Mouse (Mus musculus): Measurements from ENCODE around the gene Dlg2.

Dlg2 gene

GRCm38 (mm10) chr7:92184371-92185059 is 1708.0 kb downstream of the Dlg2 start:
- in situ Hi-C loops (cut with MboI; ENCODE audit: low pct_unique_long_range_greater_than_20kb in 1 of 2, low sequenced_read_pairs in 2 of 2, unreplicated experiment in 1 of 2): no loop called here

DNA sequence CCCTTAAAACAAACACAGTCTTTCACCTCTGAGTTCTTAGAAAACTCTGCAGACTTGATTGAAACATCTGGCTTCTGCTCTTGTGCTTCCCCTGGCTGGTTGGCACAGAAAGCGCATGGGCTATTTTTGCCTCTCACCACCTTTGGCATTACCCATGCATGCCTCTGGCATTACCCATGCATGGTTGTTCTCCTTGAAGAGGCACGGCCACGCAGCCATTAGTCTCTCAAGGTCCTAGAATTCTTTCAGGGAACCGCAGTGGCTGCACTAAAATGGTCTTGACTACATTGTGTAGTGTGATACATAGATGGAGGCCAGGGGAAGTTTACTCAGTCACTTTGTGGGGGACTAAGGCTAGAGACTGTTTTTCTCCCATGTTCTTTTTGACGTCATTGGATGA is 1709.9 kb downstream of the Dlg2 start:
- in situ Hi-C loops (cut with MboI; ENCODE audit: low pct_unique_long_range_greater_than_20kb in 1 of 2, low sequenced_read_pairs in 2 of 2, unreplicated experiment in 1 of 2): no loop called here

- in situ Hi-C loops (cut with MboI; ENCODE audit: low pct_unique_long_range_greater_than_20kb in 1 of 2, low sequenced_read_pairs in 2 of 2, unreplicated experiment in 1 of 2): no loop called here
Measured at GRCm38 (mm10) chr7:92189149-92189548, 1712.7 kb downstream of the Dlg2 start.

DNA sequence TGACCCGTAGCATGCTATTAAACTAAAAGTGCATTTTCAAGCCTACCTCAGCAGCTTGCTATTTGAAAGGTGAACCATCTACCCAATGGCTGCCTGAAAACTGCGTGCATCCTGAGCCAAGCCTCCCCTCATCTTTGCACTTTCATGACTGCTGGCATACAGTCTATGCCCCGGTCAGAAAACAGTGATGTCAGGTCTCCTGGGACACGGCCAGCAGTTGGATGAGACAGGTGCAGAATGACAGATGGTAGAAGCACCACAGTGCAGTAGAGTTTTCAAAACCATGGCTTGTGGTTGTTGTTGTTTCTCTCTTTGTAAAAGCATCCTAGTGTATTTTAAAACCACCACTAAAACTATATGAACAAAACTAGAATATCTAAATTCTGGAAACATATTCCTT is 1719.5 kb downstream of the Dlg2 start:
- in situ Hi-C loops (cut with MboI; ENCODE audit: low pct_unique_long_range_greater_than_20kb in 1 of 2, low sequenced_read_pairs in 2 of 2, unreplicated experiment in 1 of 2): no loop called here

DNA sequence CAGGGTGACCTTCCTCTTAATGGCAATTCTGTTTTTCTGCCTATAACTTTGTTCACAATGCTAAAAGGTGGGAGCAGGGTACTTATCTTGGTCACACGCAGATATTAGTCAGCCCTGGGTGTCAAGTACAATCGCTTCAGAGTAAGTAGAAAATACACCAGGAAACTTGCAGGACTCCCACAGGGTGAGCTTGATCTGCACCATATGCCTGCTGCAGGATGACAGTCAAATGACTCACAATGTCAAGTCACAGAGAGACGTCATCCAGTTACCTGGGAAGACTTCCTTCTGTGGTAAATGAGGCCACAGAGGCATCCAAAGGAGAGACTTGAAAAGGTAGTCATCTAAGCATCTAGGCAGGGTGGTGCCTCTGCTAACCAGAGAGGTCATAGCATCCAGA is 1721.1 kb downstream of the Dlg2 start:
- in situ Hi-C loops (cut with MboI; ENCODE audit: low pct_unique_long_range_greater_than_20kb in 1 of 2, low sequenced_read_pairs in 2 of 2, unreplicated experiment in 1 of 2): no loop called here

GRCm38 (mm10) chr7:92199131-92199530 is 1722.7 kb downstream of the Dlg2 start:
- in situ Hi-C loops (cut with MboI; ENCODE audit: low pct_unique_long_range_greater_than_20kb in 1 of 2, low sequenced_read_pairs in 2 of 2, unreplicated experiment in 1 of 2): no loop called here

DNA sequence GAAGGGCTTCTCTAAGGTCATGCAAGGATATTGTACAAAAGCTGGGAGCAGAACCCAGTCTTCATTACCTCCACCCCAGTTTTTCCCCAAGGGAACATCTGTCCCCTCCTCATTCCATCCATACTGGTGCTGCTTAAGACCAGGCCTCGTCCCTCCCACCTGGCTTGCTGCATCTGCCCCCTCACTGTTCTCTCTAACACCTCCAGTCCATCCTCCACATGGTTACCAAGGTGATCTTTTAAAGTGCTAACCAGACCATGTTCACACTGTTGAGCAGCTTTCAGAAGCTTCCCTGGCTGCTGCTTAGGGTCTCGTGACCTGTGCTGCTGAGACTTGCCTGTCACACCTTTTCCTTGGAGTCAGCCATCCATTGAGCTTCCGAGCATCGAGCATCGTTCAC is 1734.2 kb downstream of the Dlg2 start:
- in situ Hi-C loops (cut with MboI; ENCODE audit: low pct_unique_long_range_greater_than_20kb in 1 of 2, low sequenced_read_pairs in 2 of 2, unreplicated experiment in 1 of 2): no loop called here

GRCm38 (mm10) chr7:92213751-92214150 is 1737.3 kb downstream of the Dlg2 start:
- in situ Hi-C loops (cut with MboI; ENCODE audit: low pct_unique_long_range_greater_than_20kb in 1 of 2, low sequenced_read_pairs in 2 of 2, unreplicated experiment in 1 of 2): no loop called here

DNA sequence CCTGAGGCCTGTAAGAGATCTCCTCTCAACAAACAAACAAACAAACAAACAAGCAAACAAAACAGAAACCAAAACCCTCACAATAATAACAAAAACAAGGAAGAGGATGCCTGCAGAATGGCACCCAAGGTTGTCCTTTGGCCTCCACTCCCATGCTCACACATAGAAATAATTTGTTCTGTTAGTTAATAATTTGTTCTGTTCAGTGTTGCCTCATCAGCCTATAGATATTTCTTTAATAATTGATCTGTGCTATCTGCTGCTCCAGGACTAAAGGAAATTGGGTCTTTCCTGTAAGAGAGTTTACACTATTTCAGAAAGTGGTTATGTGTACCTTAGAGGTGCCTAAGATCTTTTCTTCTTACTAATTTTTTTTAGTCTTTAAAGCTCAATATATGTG is 1741.7 kb downstream of the Dlg2 start:
- in situ Hi-C loops (cut with MboI; ENCODE audit: low pct_unique_long_range_greater_than_20kb in 1 of 2, low sequenced_read_pairs in 2 of 2, unreplicated experiment in 1 of 2): no loop called here

- in situ Hi-C loops (cut with MboI; ENCODE audit: low pct_unique_long_range_greater_than_20kb in 1 of 2, low sequenced_read_pairs in 2 of 2, unreplicated experiment in 1 of 2): no loop called here
Measured at GRCm38 (mm10) chr7:92220619-92221018, 1744.1 kb downstream of the Dlg2 start.

DNA sequence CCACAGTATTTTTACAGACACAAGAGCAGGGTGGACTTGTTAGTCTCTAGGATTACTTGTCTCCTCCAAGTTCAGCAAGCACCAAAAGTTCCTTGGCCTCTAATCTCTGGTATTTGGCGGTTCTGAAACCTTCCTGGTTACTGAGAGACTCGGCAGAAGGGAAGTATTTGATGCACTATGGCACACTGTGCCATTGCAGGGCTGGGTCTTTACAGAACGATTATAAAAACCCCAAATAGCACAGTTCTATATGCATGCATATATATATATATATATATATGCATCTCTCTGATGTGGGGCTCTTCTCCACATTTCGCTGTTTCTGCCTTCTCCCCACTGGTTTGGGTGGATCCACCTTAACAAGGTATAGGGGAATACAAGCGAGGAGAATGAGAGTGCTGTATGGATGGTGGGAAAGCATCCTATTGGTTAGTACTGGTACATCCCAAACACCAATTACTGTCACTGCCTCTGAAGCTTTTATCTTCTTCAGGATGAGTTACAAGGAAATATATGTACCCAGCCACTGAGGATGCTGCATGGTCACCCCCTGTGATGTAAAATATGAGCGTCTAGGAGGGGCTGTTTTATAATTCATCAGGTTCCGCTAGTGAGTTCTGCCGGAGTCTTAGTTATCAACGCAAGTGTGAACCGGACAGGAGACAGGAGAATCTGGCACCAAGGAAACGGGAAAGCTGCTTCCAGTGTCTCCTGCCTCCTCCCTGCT is 1758.2 kb downstream of the Dlg2 start:
- in situ Hi-C loops (cut with MboI; ENCODE audit: low pct_unique_long_range_greater_than_20kb in 1 of 2, low sequenced_read_pairs in 2 of 2, unreplicated experiment in 1 of 2): no loop called here

- in situ Hi-C loops (cut with MboI; ENCODE audit: low pct_unique_long_range_greater_than_20kb in 1 of 2, low sequenced_read_pairs in 2 of 2, unreplicated experiment in 1 of 2): no loop called here
Measured at GRCm38 (mm10) chr7:92235541-92236031, 1759.1 kb downstream of the Dlg2 start.

DNA sequence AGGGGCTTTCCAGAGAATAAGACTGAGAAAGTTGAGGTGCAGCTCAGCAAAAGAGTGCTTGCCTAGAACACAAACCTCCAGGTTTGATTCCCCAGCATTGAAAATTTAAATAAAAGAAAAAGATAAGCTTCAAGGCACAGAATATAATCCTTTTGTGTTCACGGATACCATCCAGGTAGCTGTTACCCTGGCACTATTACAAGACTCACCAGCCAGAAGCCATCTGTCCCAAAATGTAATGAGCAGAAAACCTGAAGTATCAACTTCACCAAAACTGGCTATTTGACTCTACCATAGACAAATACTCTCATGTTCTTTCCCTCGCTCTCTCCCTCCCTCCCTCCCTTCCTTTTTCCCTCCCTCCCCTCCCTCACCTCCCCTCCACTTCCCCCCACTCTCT is 1764.4 kb downstream of the Dlg2 start:
- in situ Hi-C loops (cut with MboI; ENCODE audit: low pct_unique_long_range_greater_than_20kb in 1 of 2, low sequenced_read_pairs in 2 of 2, unreplicated experiment in 1 of 2): no loop called here

GRCm38 (mm10) chr7:92247594-92247993 is 1771.1 kb downstream of the Dlg2 start:
- in situ Hi-C loops (cut with MboI; ENCODE audit: low pct_unique_long_range_greater_than_20kb in 1 of 2, low sequenced_read_pairs in 2 of 2, unreplicated experiment in 1 of 2): no loop called here

- in situ Hi-C loops (cut with MboI; ENCODE audit: low pct_unique_long_range_greater_than_20kb in 1 of 2, low sequenced_read_pairs in 2 of 2, unreplicated experiment in 1 of 2): no loop called here
Measured at GRCm38 (mm10) chr7:92248619-92249018, 1772.1 kb downstream of the Dlg2 start.

- in situ Hi-C loops (cut with MboI; ENCODE audit: low pct_unique_long_range_greater_than_20kb in 1 of 2, low sequenced_read_pairs in 2 of 2, unreplicated experiment in 1 of 2): no loop called here
Measured at GRCm38 (mm10) chr7:92258148-92258547, 1781.7 kb downstream of the Dlg2 start.

DNA sequence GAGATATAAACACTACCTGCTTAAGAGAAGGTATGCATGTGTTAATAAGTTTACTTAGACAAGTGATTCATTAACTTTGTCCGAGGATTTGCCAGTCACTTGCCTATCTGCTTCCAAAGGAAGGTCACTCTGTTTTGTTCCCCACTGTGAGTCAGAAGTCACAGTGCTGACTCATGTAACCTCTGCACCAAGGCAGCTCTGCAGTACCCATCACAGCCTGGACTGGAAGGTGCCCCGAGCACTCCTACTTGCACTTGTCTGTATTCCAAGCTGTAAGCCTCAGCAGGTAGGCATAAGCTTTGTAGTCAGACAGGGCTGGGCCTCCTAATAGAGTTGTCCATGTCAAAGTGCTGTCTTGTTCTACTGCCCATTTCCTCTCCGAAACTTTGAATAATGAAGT is 1782.2 kb downstream of the Dlg2 start:
- in situ Hi-C loops (cut with MboI; ENCODE audit: low pct_unique_long_range_greater_than_20kb in 1 of 2, low sequenced_read_pairs in 2 of 2, unreplicated experiment in 1 of 2): no loop called here

DNA sequence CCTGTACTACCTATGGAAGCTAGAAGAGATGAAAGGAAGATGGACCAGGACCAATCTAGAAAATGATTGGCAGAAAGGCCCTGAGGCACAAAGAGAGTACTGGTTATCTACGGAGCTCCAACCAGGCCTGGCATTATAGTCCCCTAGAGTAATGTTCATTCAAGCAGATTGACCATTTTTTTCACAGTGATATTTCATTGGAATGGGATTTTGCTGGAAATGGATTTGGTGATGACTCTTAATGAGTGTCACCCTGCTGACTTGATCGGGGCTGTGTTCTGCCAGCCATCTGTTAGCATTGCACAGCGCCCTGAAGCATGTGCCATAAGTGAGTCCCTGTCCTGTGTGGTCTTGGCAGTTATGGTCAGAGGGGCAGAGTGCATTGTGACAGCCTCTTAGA is 1787.9 kb downstream of the Dlg2 start:
- in situ Hi-C loops (cut with MboI; ENCODE audit: low pct_unique_long_range_greater_than_20kb in 1 of 2, low sequenced_read_pairs in 2 of 2, unreplicated experiment in 1 of 2): no loop called here

GRCm38 (mm10) chr7:92264964-92265363 is 1788.5 kb downstream of the Dlg2 start:
- in situ Hi-C loops (cut with MboI; ENCODE audit: low pct_unique_long_range_greater_than_20kb in 1 of 2, low sequenced_read_pairs in 2 of 2, unreplicated experiment in 1 of 2): no loop called here

DNA sequence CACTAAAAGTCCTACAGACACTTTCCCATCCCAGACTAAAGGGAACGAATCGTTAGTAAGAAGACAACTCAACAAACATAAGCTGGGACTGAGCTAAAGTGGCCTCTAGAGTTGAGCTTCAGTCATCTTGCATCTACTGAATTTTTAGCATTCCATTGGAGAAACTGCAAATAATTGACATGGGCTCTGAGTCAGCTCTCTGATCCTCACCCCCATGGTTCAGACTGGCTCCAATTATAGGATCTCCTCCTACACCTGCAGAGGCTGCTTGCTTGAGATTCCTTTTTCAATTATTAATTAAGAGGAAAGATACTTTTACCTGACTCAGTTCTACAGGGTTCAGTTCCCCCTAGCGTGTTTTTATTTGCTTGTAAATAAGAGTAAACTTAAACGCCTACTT is 1798.9 kb downstream of the Dlg2 start:
- in situ Hi-C loops (cut with MboI; ENCODE audit: low pct_unique_long_range_greater_than_20kb in 1 of 2, low sequenced_read_pairs in 2 of 2, unreplicated experiment in 1 of 2): no loop called here

All from mouse embryonic stem cell (cell line).